Mouse (Mus musculus) myocyte (in vitro differentiated cells): ENCODE results near the gene Tram2. TPM values are rescaled to one million over a fixed set of nuclear protein-coding genes. Genes with fewer than 3 reads are reported as not detected.

Experiments
- H3K27me3 ChIP-seq: one replicate; pipeline ENCODE4 v1.6.1; 2011; ENCODE audit not compliant: control insufficient read depth, insufficient read depth, insufficient read length
- H3K36me3 ChIP-seq: one replicate; pipeline ENCODE4 v1.6.1; 2011; ENCODE audit not compliant: control insufficient read depth, insufficient read depth
- H3K4me2 ChIP-seq: one replicate; pipeline ENCODE4 v1.6.1; 2011; ENCODE audit warnings: low read depth, control low read depth
- H3K4me3 ChIP-seq: one replicate; pipeline ENCODE4 v1.5.1; 2011; ENCODE audit warnings: mild to moderate bottlenecking, control low read depth, moderate library complexity
- H3K79me2 ChIP-seq: one replicate; pipeline ENCODE4 v1.6.1; 2011; ENCODE audit not compliant: control insufficient read depth, insufficient read depth
- H3ac ChIP-seq: one replicate; pipeline ENCODE4 v1.6.1; 2011; ENCODE audit not compliant: control insufficient read depth, insufficient read length
- CEBPB ChIP-seq: IDR thresholded peaks from 2 replicates; pipeline ENCODE4 v1.6.1; 2011; ENCODE audit warnings: mild to moderate bottlenecking, moderate library complexity; ENCODE audit not compliant: poor library complexity, insufficient read depth, severe bottlenecking
- E2F4 ChIP-seq: IDR thresholded peaks from one replicate; pipeline ENCODE4 v1.6.1; 2011; ENCODE audit warnings: mild to moderate bottlenecking, control low read depth, moderate library complexity; ENCODE audit not compliant: insufficient read depth
- MAX ChIP-seq: IDR thresholded peaks from one replicate; pipeline ENCODE4 v1.6.1; 2011; ENCODE audit warnings: low read depth, mild to moderate bottlenecking, control low read depth
- MYOD1 ChIP-seq, 3 experiments: IDR thresholded peaks; one replicate each; pipeline ENCODE4 v1.6.1; 2011; ENCODE audit warnings: control low read depth in 2 of 3, low read depth in 2 of 3, mild to moderate bottlenecking in 2 of 3, moderate library complexity in 1 of 3; ENCODE audit not compliant: insufficient read length in 2 of 3, control insufficient read depth in 1 of 3
- MYOG ChIP-seq, 3 experiments: IDR thresholded peaks; one replicate each; pipeline ENCODE4 v1.6.1; 2011; ENCODE audit warnings: control low read depth in 2 of 3, low read depth in 2 of 3, mild to moderate bottlenecking in 2 of 3; ENCODE audit not compliant: insufficient read length in 2 of 3, control insufficient read depth in 1 of 3, insufficient read depth in 1 of 3
- POLR2A ChIP-seq: IDR thresholded peaks from one replicate; pipeline ENCODE4 v1.6.1; 2011; ENCODE audit warnings: low read depth, mild to moderate bottlenecking, control low read depth, moderate library complexity; ENCODE audit not compliant: insufficient read length
- POLR2AphosphoS2 ChIP-seq: IDR thresholded peaks from one replicate; pipeline ENCODE4 v1.6.1; 2011; ENCODE audit warnings: low read depth, control low read depth; ENCODE audit not compliant: insufficient read length
- REST ChIP-seq: IDR thresholded peaks from one replicate; pipeline ENCODE4 v1.6.1; 2011; ENCODE audit warnings: mild to moderate bottlenecking, control low read depth, moderate library complexity; ENCODE audit not compliant: insufficient read depth, insufficient read length
- SRF ChIP-seq: IDR thresholded peaks from one replicate; pipeline ENCODE4 v1.6.1; 2011; ENCODE audit warnings: low read depth; ENCODE audit not compliant: control insufficient read depth, insufficient read length
- TCF12 ChIP-seq: IDR thresholded peaks from one replicate; pipeline ENCODE4 v1.6.1; 2011; ENCODE audit warnings: mild to moderate bottlenecking, control low read depth; ENCODE audit not compliant: poor library complexity, insufficient read depth, severe bottlenecking
- TCF3 ChIP-seq: IDR thresholded peaks from one replicate; pipeline ENCODE4 v1.6.1; 2011; ENCODE audit warnings: low read depth, control low read depth; ENCODE audit not compliant: insufficient read length
- USF1 ChIP-seq: IDR thresholded peaks from one replicate; pipeline ENCODE4 v1.6.1; 2011; ENCODE audit warnings: low read depth, mild to moderate bottlenecking, control low read depth, moderate library complexity
- polyA plus RNA-seq: library from polyadenylated mRNA; unstranded; fragments of >200 nt; fragmentation: generic; extraction: Trizol; gene quantifications from one replicate; pipeline ENCODE4 v1.2.1, GENCODE M21; 2012; ENCODE audit warnings: missing spikeins

Gene Tram2
- polyA plus RNA-seq, 1 experiment: 4.2 TPM

DNA sequence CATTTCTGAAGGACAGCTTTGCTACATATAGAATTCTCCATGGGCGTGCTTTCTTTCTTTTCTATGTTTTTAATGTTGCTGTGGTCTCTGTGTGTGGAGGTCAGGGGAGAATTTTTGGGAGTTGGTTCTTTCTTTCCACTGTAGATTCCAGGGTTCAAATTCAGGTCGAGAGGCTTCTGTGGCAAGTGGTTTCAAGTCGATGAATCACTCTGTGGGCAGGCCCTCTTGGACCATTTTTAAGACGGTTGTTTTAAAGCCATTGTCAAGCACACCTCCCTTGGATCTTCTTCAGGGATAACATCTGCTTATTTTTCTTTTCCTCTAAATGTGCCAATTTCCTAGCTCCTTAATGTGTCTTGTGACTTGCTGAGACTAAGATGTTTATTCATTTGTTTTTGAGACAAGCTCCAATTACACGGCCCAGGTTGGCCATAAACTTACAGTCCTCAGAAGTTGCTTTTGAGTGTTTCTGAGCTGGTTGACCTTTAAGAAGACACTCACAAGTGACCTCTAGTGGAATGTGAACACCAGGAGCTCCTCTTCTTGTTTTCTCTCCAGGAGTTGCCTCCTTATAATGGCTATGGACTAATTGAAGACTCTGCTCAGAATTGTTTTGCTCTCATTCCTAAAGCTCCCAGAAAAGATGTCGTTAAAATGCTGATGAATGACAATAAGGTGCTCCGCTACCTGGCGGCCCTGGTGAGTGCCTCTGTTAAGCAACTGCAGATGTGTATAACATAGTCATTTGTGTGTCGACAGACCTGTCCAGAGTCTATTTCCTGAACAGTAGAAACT is 104.5 kb downstream of the Tram2 start:
- Histone ChIP-seq H3K4me2 (peak overlapping the region; percentile 24), H3ac (no peak overlapping the region), H3K36me3 (no peaks in the 10 kb centered on the region), H3K79me2 (no peaks in the 10 kb centered on the region), H3K27me3 (no peaks in the 10 kb centered on the region), H3K4me3 (no peak overlapping the region)
- TF ChIP-seq REST: no peak
- TF ChIP-seq MYOG (IDR thresholded peaks at IDR 0.05; ENCODE audit: control insufficient read depth in 1 of 3, insufficient read depth in 1 of 3, insufficient read length in 2 of 3, low read depth in 2 of 3): no peak
- TF ChIP-seq MYOD1 (IDR thresholded peaks at IDR 0.05; ENCODE audit: control insufficient read depth in 1 of 3, insufficient read length in 2 of 3, low read depth in 2 of 3): no peak
- TF ChIP-seq CEBPB: no peak
- TF ChIP-seq MAX: no peak
- no peak for TF ChIP-seq TCF3
- TF ChIP-seq USF1: no peak
- TF ChIP-seq POLR2AphosphoS2: no peak
- TF ChIP-seq TCF12: no peak
- TF ChIP-seq E2F4: no peak
- TF ChIP-seq POLR2A: no peak
- TF ChIP-seq SRF: no peak

DNA sequence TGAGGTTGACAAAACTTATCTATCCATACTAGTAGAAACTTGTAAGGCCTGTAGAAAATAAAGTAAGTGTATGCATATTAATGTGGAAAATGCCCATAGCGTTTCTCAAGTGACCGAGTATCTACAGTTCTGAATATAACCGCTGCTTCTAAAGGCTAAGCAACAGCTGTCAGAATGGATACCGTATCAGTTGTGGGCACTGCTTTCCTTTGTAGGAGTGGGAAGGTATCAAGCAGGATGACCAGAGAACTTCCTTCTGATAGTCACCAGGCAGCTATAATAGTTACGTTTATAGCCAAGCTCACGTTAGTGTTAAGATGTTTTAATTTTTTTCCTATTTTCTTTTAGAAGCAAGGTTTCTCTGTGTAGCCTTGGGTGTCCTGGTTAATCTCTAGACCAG is 105.6 kb downstream of the Tram2 start:
- no peak overlapping the region for H3ac ChIP-seq
- no peaks in the 10 kb centered on the region for H3K36me3 ChIP-seq
- no peak overlapping the region for H3K4me2 ChIP-seq
- no peaks in the 10 kb centered on the region for H3K27me3 ChIP-seq
- TF ChIP-seq TCF12: no peak
- no peak for TF ChIP-seq TCF3
- no peak for TF ChIP-seq REST
- TF ChIP-seq CEBPB: no peak
- TF ChIP-seq POLR2A: no peak
- no peak for TF ChIP-seq MYOD1 (IDR thresholded peaks at IDR 0.05; ENCODE audit: control insufficient read depth in 1 of 3, insufficient read length in 2 of 3, low read depth in 2 of 3)
- no peak for TF ChIP-seq SRF
- no peak for TF ChIP-seq MAX
- no peak for TF ChIP-seq POLR2AphosphoS2
- TF ChIP-seq MYOG (IDR thresholded peaks at IDR 0.05; ENCODE audit: control insufficient read depth in 1 of 3, insufficient read depth in 1 of 3, insufficient read length in 2 of 3, low read depth in 2 of 3): no peak
- no peak for TF ChIP-seq E2F4
- no peak for TF ChIP-seq USF1
- no peaks in the 10 kb centered on the region for H3K79me2 ChIP-seq
- no peak overlapping the region for H3K4me3 ChIP-seq

DNA sequence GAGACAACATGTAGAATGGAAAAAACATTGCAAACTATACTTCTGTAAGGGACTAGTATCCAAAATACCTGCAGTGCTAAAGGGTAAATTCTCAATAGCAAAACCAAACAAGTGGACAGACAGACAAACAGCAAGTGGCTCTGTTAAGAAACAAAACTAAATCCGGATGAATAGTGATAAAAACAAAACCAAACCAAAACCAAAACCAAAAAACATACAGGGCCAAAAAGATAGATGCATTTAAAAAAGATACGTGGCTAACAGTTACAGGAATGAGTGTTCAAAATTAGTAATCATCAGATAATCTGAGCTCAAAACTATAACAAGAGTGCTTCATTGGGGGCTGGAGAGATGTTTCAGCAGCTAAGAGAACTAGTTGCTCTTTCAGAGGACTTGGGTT is 109.4 kb downstream of the Tram2 start:
- Histone ChIP-seq H3K27me3 (no peaks in the 10 kb centered on the region), H3K36me3 (no peaks in the 10 kb centered on the region), H3K4me2 (no peak overlapping the region), H3K79me2 (no peaks in the 10 kb centered on the region), H3K4me3 (no peak overlapping the region), H3ac (no peak overlapping the region)
- TF ChIP-seq POLR2AphosphoS2: no peak
- no peak for TF ChIP-seq SRF
- no peak for TF ChIP-seq TCF3
- TF ChIP-seq MYOD1 (IDR thresholded peaks at IDR 0.05; ENCODE audit: control insufficient read depth in 1 of 3, insufficient read length in 2 of 3, low read depth in 2 of 3): no peak
- TF ChIP-seq CEBPB: no peak
- TF ChIP-seq REST: no peak
- TF ChIP-seq E2F4: no peak
- TF ChIP-seq TCF12: no peak
- no peak for TF ChIP-seq USF1
- no peak for TF ChIP-seq POLR2A

DNA sequence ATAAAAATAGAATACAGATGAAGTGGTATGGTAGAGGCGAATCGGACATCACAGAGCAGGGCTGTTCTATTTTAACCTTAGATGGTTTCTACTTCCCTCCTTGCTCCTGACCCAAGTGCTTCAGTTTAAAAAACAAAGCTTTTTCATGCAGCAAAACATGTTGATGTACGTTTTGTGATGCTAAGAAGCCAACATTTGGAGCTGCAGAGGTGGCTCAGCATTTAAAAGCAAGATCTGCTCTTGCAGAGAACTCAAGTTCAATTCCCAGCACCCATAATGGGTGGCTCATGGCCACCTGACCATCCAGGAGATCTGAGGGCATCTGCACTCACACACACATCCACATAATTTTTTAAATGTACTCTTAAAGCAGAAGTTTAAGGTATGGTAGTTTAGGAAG is 124.2 kb downstream of the Tram2 start:
- Histone ChIP-seq H3ac (no peak overlapping the region), H3K27me3 (no peaks in the 10 kb centered on the region), H3K36me3 (no peaks in the 10 kb centered on the region), H3K4me3 (no peak overlapping the region), H3K4me2 (no peak overlapping the region), H3K79me2 (no peaks in the 10 kb centered on the region)
- TF ChIP-seq MYOD1 (IDR thresholded peaks at IDR 0.05; ENCODE audit: control insufficient read depth in 1 of 3, insufficient read length in 2 of 3, low read depth in 2 of 3): no peak
- no peak for TF ChIP-seq MAX
- no peak for TF ChIP-seq POLR2AphosphoS2
- no peak for TF ChIP-seq TCF3
- TF ChIP-seq USF1: no peak
- TF ChIP-seq E2F4: no peak
- TF ChIP-seq CEBPB: no peak
- TF ChIP-seq MYOG (IDR thresholded peaks at IDR 0.05; ENCODE audit: control insufficient read depth in 1 of 3, insufficient read depth in 1 of 3, insufficient read length in 2 of 3, low read depth in 2 of 3): no peak
- TF ChIP-seq REST: no peak
- TF ChIP-seq SRF: no peak
- no peak for TF ChIP-seq TCF12
- TF ChIP-seq POLR2A: no peak
